Mouse (Mus musculus) layer of hippocampus, adult 9-10 months (tissue): ENCODE data around the gene Hoxa13.
A peak's percentile ranks its signal among the peaks of the same experiment; 100 is the strongest.

ENCODE experiments used
- DNase-seq: peaks from one replicate; pipeline ENCODE4 v3.0.0; 2022; ENCODE audit warnings: low spot score

Gene Hoxa13

GRCm38 (mm10) chr6:52221993-52222685 lies 38.5 kb downstream of the Hoxa13 start:
- DNase-seq = no peak

DNA sequence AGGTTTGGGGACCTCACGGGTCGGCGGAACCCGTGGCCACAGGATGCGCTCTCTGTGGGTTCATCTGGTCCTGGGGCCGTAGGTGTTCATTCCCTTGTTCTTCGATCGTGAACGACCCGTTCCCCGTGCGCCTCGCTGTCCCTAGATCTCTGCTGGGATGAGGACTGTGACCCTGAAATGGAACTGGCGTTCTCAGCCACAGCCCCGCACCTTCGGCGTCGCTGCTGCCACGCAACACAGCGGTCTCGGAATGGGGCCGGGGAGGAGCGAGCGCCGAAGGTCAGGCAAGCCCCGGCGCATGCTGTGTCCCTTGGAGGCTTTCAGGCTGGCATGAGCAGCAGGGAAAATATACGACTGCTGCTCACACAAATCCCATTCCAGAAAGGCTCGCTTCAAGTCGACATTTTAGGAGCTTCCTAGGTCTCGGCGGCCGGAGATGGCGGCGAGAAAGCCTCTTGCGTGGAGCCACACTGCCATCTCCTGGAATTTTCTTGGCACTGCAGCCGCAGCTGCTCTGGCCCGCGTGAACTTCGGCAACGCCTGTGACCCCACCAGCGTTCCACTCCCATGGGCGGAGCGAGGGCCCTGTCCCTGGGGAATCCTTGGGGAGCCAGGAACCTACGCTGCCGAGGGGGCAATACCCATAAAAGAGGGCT lies 39.2 kb downstream of the Hoxa13 start, which contains the start of gene Hoxa7:
TSS of gene Hoxa7 (minus strand) at position 518 of the 656 bp plus-strand sequence.
- DNase-seq = peak; percentile 47

DNA sequence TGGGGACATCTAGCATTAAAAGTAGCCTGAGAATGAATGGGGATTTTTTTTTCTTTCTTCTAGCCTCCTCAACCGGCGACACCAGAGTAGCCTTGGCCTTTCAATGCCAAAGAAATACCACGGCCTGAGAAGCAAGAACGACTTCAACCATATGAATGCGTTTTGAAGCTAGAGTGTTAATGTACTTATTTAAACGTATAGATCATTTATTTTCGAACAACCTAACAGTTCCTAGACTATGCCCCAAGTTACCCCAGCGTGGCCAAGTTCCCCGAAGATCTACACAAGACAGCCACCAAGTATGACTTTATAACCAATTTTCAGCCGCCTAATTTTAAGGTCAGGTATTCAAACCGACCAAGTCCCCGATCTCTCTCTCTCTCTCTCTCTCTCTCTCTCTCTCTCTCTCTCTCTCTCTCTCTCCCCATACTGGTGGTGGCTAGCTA lies 39.8 kb downstream of the Hoxa13 start:
- no peak for DNase-seq

DNA sequence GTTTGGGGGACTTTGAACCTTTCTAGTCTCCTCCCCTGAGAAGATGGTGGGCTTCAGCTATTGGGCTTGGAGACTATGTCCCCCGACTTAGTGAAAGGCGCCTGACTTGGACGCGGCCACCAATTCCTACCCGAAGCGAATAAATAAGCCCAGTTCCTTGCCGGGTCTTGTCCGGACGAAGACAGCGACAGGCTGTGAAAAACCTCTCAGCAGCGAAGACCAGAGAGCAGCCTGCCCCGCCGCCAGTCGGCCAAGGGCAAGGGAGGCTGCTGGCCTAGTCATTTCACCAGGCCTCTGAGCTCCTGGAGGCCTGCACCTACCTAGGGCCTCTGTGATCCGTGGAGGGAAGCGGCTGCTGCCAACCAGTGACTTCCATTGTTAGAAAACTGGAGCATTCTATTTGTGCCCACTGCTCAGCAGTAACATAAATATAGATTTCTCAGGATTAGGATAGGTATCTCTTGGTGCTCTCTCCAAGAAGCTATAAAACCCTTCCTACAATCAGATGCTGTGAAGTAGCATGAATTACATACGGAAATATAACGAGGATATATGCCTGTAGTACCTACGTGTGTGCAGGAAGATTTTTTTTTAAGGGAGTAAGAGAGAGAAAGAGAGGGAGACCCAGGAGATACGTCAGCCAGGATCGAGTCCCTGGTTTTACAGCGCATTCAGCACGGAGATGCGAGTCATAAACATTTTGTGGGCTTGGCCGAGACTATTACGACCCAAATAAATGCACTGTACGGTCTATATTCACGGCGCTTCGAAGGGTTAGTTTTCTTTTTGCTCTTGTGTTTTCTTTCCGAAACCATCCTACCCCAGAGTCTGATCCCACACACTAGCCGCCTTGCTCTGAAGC lies 40.4 kb downstream of the Hoxa13 start:
- DNase-seq = no peak

GRCm38 (mm10) chr6:52219234-52219942 lies 41.3 kb downstream of the Hoxa13 start:
- DNase-seq = no peak

DNA sequence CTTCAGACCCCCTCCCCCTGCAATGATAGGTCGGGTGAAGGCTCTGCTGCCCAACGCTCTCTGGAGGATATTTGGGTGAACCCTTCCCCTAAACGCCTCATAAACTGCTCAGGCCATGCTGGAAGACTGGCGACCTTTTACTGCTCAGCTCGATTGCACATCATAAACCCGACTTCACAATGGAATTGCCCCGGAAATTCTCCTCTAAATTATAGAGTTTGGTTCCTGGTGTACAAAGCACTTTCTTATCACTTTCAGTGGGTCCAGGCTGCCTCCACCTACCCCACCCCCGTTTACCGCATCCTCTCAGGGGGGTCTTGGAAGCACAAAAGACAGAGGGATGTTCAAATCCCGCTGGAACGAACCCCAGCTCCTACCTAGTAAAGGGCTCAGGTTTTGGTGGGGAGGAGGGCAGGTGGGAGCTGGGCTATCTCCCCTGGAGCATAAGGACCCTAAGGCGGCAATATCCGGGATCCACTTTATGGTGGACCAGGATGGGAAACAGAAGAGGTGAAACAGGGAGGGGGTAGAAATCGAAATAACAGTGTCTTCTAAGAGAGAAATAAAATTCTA lies 42.0 kb downstream of the Hoxa13 start:
- no peak for DNase-seq

- no peak for DNase-seq
These were observed 42.6 kb downstream of the Hoxa13 start for GRCm38 (mm10) chr6:52217895-52218642.

DNA sequence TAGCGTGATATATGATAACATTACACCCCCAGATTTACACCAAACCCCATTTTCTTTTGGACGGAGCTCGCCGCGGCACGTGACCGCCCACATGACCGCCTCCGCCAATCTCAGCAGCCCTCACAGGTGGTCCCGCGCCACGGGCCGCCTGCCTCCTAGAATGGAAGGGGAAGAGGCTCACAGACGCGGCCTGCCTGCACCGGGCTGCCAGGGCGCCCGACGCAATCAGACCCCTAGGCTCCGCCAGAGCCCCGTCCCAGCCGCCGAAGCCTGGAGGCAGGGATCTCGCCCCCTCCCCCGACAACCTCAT lies 43.3 kb downstream of the Hoxa13 start:
- no peak for DNase-seq

GRCm38 (mm10) chr6:52216691-52217458 lies 43.8 kb downstream of the Hoxa13 start:
- DNase-seq = no peak

DNA sequence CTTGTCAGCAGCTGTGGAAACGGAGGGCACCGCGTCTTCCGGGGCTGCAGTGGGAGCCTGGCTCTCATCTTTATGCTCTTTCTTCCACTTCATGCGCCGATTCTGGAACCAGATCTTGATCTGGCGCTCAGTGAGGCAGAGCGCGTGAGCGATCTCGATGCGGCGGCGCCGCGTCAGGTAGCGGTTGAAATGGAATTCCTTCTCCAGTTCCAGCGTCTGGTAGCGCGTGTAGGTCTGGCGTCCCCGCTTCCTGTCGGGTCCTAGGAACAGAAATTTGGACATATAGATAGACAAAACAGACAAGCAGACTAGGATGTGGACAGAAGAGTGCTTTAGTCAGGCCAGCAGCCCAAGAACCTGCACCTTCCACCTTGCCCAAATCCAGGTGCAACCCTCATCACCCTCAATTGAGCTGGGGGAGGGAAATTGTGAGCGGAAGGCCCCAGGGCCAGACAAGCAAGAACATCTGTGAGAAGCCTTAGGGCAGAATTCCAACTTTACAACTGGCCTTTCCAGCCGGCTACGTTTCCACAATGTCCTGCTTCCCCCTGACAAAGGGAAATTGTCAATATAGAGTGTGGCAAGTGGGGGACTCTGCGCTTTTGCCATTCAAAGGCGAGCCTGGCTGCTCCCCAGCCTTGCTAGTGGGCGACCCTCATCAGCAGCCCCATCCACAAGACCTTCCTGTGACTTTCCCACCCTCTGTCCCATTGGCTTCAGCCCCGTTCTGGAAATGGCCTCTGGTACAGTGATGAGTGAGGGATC lies 44.7 kb downstream of the Hoxa13 start:
- no peak for DNase-seq

- DNase-seq = no peak
These were observed 45.6 kb downstream of the Hoxa13 start for GRCm38 (mm10) chr6:52215070-52215469.

DNA sequence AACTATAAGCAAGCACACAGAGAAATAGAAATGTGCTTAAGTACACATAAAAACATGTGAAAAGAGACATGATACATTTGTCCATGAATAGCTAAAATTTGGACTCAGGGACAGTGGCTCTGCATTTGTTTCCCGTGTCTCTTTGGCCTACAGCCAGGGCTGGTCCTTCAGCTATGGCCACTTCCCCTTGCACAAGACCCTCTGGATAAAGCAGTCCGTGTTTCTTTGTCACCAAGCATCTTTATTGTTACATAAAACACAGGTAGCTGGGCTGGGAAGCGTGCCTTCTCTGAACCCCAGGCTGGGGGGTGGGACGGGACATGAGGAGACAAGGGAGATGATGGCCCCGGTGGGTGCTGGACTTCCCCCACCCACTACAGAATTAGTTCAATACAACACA lies 46.4 kb downstream of the Hoxa13 start:
- DNase-seq = no peak

- DNase-seq = no peak
These were observed 47.3 kb downstream of the Hoxa13 start, which contains the start of the genes Hoxa3 and Gm28308 for GRCm38 (mm10) chr6:52213119-52213986. Gene Hoxa3, minus strand, starts transcription at chr6:52213336. Gene Gm28308, minus strand, starts transcription at chr6:52213339.

- no peak for DNase-seq
These were observed 48.0 kb downstream of the Hoxa13 start for GRCm38 (mm10) chr6:52212556-52213118.

DNA sequence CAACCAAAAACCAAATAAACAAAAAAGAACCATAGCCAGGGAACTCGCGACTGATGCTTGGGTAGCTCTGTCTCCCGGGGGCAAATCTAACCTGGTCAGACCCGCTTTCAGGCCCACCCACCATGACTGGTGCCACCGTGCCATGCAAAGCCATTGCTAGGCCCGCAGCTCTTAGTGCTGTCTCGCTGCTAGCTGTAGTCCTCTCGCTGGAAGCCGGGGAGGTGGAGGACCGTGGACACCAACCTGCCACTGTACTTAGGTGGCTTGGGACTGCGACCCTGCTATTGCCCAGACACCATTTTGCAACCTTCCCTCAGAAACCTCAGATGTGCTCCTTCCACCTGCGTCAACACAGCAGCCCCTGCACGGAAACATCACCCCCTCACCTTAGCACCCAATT lies 48.7 kb downstream of the Hoxa13 start:
- DNase-seq = no peak

DNA sequence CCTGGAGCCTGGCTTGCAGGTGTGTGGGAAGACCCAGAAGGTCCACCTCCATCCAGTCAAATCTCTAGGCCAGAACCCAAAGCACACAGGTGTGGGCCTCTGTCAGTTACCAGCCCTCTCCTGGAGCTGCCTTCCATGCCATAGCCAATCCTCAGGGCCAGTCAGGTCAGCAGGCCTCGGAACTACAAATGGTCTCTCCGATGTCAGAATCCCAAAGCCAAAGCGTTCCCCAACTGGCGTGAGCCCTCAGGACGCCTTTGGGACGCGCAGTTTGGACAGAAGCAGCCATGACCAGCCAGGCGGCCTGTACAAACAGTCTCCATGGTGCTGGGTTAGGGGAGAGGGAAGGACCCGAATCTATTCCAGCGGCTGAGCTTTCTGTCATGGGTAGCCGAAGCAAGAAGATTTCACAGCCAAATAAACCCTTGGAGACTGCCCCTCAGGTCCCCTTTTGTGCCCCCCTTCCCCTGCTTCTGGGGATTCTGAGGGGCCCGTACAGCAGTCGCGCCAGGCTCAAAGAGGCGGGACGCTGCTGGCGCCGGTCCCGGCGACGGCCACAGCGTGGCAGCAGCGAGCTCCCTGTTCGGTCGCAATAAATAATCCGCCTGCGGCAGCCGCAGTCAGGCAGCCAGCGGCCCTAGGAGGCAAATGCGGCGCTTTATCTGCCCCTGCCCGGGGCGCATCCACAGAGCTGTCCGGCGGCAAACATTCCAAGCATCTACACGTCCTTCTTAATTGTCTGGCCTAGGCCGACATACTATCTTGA lies 49.3 kb downstream of the Hoxa13 start:
- no peak for DNase-seq

- DNase-seq = no peak
These were observed 51.0 kb downstream of the Hoxa13 start for GRCm38 (mm10) chr6:52209685-52210046.
